Mouse (Mus musculus) induced T-regulatory cell, adult 2 months (primary cell): ENCODE results near the gene Adgb.
"Not testable (repeated sequence)": the region's sequence is repeated elsewhere in the genome, so short reads cannot be mapped to it uniquely, and the experiment has no call there.

Source experiments
- DNase-seq: peaks from one replicate; pipeline ENCODE4 v3.0.0-alpha.2; 2012; ENCODE audit warnings: low read depth

Adgb gene

DNA sequence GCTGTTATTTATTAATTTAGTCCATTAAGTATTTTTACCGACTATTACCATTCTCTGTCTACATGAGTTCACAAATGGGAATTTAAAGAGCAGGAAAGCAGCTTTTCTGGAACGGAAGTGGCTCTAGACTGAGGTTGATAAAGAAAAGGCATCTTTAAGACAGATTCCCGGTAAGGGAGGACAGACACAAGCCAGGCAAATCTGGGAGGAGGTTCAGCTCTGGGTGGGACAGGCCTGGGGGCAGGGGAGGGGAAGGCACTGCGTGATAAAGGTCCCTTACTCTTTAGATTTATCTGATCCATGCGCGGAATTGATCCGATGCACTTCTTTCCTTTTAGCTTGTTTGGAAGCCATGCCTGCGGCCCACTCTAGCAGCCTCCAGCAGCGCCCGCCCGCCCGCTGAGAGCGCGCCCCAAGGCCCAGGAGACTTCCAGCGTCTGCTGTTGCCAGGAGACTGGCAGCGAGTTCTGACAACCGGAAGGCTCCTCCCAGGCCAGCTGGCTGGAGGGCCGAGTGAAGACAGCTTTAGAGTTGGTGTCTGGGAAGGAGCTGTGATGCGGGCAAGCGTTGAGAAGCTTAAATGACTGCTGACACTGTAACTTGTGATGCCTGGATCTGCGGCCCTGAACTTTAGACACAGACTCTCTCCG is at the start of gene Adgb:
Adgb (minus strand) TSS at position 366 of the 650 bp plus-strand sequence.
- DNase-seq, result no peak

DNA sequence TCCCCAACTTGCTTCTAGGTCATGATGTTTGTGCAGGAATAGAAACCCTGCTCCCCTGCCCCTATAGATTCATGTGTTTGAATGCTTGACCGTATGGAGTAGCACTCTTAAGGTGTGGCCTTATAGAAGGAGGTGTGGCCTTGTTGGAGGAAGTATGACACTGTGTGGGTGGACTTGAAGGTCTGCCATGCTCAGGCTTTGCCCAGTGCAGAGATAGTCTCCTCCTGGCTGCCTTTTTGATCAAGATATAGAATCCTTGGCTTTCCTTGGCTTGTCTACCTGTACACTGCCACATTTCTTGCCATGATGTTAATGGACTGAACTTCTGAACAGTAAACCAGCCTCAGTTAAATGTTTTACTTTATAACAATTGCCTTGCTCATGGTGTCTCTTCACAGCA is 8.0 kb upstream of the Adgb start:
- DNase-seq, result no peak

DNA sequence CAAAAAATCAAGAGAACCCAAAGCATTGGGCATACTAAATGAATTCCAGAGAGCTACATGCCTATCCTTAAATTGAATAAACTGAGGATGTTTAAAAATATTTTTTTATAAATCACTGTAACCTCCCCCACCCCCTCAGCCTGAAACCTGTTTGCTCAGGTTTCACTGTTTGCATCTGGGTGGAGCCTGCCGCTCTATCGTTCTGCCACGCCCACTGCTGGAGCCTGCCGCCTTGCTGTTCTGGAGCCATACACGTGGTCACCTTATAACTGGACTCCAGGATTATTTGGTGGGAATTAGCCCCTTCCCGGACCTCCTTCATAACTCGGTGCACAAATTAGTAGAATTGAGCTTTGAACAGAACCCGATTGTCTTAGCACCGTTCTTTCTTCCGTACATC is 5.3 kb upstream of the Adgb start:
- DNase-seq, result not testable (repeated sequence)

DNA sequence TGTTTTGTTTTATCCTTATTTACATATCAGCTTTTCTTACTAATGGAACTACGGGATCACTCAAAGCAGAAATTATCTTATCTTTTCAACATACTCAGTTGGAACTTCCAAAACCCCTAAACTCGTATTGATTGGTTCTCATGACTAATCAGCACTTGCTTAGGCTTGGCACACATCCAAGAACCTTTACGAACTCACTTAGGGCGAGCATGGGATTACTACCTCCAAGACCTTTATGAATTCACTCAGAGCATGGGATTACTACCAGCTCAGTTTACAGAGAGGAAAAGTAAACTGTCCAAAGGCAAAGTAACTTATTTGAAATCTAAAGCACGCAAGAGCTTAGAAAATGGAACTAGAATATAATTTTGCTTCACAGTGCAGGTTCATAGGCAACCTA is 4.8 kb upstream of the Adgb start:
- no peak for DNase-seq

DNA sequence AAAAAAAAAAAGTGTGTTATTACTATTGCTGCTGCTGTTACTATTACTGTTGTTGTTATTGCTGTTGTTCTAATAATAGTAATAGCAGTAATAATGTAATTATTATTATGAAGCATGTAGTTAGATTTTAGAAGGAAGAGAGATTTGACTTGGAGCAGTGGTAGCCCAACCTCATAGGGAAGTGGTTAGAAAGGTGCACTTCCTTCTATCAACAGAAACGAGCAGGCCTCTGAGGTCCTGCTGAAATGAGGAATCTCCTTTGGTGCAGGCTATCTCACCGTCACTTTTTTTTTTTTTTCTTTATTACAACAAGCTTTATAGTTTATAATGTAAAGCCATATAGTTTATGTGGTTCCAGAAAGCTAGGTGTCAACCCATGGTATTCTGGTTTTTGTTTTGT is 4.4 kb upstream of the Adgb start:
- DNase-seq, result no peak

DNA sequence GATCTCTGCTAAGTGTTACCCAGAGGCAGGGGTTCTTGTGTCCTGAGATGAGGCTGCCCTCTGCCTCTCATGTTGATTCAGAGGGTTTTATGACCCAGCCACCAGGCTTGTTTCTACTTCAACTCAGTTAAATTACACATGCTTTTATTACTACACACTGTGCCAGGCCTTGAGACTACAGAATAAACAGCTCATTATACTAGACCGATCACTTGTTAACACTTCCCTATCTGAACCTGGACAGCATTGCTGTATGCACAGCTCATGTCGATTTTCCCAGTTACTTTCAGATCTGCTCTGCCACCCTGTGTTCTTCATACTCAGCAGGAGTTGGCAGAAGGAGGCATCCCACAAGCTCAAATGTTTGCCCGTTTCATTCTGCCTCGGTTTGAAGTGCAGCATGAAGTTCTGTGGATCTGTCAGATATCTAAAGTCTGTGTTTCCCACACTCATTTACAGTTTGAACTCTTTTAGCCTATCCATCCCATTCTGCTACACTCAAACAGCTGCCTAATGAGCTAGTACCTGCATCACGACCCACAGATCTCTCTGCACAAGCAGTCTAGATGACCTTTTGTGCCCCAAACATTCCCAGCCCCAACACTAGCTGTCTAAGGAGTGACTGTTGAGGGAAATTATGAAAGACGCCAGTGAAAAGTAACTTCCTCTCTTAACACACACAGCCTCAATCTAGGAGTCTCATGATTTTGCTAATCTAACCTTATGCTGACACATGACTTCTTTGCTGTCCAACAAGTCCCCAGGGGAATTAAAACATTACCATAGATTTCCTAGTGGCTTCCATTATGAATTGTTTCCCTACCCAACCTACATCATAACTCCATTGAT is 3.2 kb downstream of the Adgb start:
- no peak for DNase-seq

DNA sequence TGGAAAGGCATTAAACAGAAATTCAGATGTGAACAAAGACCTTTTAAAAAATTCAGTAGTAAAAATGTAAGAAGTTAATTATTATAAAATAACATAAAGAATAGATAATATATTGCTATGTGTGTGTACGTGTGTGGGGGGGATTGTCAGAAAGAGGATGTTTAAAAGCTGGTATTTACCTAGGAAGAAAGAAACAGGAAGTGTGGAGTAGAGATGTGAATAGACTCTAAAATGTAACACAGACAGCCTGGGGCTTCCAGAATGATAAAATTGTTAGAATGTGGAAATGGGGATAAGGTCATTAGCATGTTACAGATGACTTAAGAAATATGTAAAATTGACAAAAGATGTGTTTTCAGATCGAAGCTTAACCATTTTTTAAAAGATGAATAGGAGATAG is 12.0 kb downstream of the Adgb start:
- no peak for DNase-seq

DNA sequence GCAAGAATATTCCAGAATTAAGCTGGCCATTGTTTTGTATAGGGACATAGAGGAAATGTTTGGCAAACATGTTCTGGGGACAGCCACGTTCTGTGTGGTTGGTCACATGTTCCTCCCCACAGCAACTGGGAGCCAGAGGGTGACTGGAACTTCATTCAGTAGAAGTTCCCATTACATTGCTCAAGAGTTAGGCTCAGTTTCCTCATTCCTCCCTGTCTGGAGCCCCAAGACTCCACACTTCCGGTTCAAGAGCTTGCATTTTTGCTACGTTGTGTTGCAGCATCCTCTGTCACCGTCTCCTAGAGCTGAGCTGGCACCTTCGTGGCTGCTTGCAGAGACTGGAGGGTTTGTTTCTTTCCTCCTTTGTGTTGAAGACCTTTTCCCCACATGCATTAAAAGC is 15.1 kb downstream of the Adgb start:
- DNase-seq, result no peak

DNA sequence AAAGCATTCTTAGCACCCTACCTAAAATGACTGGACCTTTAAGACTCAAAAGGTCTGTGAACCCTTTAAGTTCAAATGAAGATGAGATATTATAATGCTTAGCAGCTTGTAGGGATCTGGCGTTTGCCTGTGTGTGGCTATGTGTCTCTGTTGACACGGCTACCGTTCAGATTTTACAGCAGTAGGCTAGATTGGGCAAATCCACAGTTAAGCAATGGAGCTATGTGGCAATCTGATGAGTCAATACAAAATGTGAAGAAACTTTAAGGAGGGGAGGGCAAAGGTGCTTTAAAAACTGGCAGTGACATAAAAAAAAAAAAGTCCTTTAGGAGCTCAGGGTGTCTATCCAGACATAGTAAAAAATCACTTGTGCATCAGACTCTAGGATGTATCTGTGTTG is 23.1 kb downstream of the Adgb start:
- no peak for DNase-seq

DNA sequence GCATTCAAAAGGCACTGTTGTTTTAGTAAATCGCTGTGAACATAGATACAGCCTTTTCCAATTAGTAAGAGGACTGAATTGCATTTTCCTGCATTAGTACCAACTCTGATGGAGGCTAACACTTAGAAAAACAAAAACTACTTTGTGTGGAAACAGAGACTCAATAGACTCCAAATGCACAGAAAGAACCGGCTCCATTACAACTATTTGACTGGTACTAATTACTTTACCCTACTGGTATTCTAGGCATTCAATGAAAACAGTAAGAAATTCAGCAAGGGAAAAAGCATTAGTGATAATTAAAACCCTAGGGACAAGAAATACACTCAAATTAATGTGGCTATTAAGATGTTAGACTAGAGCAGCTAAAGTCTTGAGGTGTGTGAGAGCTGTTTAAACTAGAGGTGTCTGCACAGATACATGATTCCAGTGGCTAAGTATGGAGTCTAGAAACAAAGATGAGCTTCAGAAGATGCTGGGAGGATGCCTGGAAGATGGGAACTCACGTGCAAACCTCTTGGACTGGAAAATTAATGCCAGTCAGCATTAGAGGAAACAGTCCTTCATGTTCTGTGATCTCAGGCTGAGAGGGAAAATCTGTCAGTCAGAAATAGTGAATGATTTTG is 27.2 kb downstream of the Adgb start:
- no peak for DNase-seq

DNA sequence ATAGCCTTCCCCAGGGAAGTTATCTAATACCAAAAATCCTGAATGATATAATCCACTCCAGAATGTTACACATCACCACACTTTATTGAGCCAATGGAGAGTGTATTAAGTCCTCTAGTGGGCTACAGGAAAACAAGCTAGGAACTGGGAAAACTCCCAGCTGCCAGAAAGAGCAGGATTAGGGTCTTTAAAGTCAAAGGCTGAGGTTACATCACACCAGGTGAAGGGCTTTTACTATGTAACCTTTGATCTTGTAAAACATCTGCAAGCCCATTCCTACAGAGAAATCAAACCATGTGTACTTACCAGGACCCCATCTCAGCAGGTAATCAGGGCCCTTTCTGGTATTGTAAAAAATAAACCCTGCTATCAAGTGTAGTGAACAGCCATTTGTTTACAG is 28.6 kb downstream of the Adgb start:
- no peak for DNase-seq

DNA sequence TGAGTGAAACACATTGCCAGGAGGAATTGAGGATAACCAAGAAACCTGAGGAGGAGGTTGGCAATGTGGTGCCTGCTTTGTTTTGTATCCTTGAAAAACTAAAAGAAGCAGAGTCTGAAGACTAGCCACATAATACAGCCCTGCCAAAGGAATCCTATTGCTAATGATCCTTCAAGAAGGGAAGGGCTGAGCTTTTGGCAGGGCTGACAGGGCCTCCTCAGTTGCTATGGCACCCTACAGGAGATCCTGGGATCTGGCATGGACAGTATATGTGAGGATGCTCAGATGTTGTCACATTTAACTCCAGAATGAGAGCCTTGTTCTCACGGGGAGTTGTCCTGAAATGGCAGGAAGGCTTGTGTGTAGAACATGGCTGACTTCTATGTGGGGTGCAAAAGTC is 37.1 kb downstream of the Adgb start:
- no peak for DNase-seq

DNA sequence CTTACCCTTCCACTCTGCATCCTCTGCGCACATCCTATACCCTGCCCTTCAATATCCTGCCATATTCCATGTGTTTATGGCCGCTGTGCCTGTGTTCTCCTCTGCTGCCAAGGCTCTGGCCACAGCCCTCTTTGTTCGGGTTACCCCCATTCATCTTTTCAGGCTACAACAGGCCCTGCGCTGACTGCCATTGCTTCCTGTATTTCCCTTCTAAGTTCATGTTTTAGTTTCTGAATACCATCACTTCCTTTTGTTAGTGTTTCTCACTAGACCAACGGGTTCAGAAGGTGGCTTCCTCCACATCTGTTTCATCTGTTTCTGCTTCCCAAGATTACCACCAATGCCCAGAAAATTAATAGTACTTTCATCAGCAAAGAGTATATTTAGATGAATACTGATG is 42.5 kb downstream of the Adgb start:
- DNase-seq, result no peak

DNA sequence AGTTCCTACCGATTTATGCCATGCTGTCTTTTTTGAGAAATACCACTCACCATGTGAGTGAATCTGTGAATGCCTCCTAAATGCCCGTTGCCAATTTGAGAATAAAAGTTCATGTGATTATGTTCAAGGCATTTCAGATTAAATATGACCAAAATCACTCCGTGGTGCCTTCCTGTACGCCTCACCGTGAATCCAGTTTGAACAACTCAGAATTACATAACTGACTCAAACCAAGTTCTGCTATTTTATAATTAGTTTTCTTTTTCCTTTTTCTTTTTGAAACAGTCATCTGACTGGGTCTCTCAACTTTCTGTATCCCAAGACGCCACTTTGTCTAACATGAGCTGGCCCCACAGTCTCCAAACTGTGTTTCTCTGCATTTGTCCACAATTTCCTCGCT is 43.1 kb downstream of the Adgb start:
- no peak for DNase-seq

DNA sequence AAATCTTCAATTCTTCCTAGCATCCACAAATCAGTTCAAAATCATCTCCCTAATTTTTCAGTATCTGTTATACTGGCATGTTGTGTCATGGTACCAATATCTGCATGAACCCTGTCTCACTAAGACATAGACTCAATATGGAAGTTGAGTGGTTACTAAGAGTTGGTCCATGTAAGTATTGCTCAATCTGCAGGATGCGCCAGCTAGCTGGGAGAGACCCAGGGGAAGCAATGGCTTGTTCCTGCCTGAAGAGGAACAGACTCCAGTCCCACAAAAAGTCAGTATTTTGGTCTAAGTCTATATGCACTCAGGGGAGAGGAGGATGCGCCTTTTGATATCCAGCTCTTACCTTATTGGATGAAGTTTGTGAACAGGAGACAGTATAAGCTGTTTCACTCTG is 47.7 kb downstream of the Adgb start:
- no peak for DNase-seq

DNA sequence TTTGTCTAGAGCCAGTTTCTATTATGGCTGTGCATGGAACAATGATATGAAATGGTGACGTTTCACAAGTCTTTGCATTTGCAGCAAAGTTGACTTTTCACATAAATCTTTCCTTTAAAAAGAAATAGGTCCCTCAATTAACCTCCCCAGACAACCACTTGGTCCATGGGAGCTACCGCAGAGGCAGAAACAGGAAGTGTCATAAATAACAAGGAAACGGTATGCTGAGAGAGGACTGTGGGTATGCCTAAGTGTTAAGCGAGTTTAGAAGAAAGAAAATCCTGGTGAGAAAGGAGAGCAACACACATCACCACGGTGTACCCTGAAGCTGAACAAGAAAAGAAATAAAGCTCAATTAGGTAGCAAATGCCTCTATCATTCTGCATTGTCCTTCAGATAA is 61.1 kb downstream of the Adgb start:
- DNase-seq, result no peak

DNA sequence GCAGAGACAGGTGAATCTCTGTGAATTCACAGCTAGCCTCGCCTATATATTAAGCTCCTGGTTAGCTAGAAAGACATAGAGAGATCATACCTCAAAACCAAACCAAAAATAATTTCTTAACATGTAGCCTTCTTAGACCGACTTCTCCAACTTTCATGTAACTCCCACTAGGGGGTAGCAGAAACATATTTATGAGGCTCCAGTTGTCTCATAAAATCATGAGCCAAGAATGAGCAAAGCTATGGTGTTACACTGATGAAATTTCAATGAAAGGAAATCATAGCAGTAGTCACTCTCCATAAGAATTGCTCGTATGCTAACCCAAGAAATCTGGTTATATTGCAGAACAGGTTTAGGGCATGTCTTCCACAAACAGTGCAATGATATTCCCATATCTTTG is 64.0 kb downstream of the Adgb start:
- peak; percentile 14 for DNase-seq

DNA sequence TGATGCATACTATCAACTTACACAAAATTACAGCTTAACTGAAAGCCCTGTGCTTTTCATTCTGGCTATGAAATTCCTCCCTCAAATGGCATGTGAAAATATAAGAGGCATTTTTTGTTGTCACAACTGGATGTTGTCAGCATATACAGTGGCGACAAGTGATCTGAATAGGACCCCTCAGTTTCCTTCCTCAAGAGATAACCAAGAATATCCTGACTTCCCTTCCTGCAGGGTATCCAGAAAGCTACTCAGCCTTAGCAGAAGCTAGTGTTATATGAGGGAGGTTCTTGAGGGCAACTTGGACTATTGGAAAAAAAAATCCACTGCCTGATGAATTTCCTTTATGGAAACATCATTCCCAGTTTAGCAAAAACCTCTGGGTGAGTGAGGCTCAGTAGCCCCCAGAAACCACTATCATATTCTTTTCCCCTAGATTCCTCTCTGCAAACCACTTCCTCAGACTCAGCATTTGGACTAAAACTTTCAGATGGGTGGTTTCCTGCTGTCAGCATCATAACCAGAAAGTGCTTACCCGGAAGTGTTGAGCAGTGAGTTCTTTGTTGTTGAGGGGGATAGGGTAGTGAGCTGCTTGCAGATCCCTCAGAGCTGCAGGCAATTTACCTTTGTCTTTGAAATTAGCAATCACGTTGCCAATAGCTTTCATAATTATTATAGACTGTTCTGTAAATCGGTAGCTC is 76.2 kb downstream of the Adgb start:
- DNase-seq, result no peak

DNA sequence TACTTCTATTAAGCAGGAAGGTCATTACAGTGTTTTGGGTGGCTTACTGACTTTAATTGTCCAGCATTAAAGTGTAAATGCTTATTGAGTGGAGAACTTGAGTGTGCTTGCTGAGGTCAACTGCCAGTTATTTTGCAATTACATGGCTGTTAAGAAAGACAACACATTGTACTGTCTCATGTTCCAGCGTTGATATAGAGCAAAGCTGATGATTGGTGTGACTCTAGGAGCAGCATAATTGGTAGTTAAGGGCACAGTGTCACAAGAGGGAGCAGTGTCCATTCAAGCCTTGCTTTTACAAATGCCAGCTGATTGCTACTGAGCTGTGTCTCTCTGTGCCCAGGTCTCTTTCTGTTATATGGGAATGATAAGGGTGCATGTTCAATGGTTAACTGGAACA is 97.5 kb downstream of the Adgb start:
- no peak for DNase-seq

DNA sequence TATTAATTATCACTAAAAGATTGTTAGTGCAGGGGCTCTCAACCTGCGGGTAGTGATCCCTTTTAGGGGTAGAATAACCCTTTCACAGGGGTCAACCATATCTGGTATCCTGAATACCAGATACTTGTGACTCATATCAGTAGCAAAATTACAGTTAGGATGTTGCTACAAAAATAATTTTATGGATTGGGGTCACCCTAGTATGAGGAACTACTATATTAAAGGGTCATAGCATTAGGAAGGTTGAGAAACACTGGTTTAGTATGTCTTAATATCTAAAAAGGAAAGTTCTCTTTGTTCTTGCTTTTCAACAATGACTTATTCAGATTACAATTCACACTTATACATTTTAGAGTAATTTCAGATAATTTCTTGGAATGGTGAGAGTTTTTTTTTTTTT is 108.1 kb downstream of the Adgb start:
- no peak for DNase-seq

DNA sequence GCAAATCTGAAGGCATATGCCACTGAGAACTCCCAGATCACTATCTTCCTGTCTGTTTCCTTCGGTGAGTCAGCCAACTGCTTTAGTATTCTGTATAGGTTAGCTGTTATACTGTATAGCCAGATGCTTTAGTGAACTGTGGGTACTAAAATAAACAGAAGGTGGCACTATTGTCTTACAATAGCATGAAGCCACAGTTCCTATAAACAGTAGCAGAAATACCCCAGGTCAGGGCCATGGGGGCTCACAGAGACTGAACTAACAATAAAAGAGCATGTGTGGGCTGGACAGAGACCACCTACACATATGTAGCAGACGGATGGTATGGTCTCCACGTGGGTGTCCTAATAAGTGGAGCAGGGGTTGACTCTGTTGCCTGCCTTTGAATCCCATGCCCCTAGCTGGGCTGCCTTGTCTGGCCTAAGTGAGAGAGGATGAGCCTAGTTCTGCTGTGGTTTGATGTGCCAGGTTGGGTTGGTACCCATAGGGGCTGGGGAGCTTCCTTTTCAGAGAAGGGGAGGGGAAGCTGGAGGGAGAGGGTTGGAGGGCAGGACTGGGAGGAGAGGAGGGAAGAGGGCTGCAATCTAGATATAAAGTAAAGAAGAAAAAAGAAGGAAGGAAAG is 116.4 kb downstream of the Adgb start:
- peak; percentile 34 for DNase-seq

DNA sequence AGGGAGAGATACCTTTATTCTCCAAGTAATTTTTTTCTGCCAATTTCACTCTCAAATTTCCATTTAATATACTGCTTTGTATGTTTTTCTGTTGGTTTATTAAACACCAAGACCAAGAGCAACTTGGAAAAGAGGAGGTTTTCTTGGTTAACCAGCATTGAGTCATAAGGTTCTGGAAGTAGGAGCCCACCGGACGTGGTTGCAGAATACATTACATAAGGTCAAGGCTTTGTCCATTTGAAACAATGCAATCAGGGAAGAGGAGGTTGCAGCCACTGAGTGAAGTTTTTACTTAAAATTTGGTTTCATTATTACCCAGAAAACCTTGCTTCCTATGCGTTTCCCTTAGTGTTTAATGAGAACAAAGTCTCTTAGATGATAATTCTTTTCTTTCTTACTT is 119.9 kb downstream of the Adgb start:
- no peak for DNase-seq
